Mouse (Mus musculus) 3T3-L1 (cell line): ENCODE measurements at regions not wholly inside any gene's neighbourhood (a gene's known extent, or its start where the extent isn't known, plus 50 kb on each side); places are given as distances from the start of the nearest gene placed in this dataset.
"Not testable (repeated sequence)": the region's sequence is repeated elsewhere in the genome, so short reads cannot be mapped to it uniquely, and the experiment has no call there.

Experiments
- DNase-seq: peaks from one replicate; pipeline ENCODE4 v3.0.0-alpha.2; 2015; ENCODE audit warnings: low read depth, low spot score

DNA sequence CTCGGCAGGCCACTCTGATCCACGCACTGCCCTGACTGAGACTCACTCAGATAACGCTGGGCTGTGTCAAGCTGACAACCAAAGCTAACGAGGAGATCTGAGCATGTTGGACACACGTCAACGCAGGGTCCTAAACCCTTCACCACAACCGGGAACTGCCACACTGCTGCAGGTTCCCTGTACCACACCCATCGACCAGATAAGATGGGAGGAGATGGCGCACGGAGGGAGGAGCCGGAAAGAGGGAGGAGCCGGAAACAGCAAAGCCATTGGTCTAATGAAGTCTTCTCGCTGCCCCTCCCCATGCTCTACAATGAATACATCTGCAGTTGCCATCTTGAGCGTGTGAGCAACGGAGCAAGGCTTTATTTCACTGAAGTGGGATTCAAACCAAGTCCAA is 182.9 kb upstream of the Rpl38 start:
- no peak for DNase-seq

DNA sequence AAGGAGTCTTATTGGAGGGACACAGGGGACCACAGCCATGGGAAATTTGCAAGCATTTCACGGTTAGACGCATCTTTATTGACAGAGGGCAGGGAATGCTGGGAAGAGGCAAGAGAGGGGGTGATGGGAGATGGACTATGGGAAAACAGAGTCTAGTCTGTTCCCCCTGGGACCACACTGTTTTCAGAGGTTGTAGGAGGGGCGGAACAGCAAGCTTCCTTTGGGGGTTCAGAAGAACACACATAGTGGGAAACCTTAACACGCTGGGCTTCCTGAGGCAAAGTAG is 183.7 kb upstream of the Rpl38 start:
- DNase-seq, result no peak

DNA sequence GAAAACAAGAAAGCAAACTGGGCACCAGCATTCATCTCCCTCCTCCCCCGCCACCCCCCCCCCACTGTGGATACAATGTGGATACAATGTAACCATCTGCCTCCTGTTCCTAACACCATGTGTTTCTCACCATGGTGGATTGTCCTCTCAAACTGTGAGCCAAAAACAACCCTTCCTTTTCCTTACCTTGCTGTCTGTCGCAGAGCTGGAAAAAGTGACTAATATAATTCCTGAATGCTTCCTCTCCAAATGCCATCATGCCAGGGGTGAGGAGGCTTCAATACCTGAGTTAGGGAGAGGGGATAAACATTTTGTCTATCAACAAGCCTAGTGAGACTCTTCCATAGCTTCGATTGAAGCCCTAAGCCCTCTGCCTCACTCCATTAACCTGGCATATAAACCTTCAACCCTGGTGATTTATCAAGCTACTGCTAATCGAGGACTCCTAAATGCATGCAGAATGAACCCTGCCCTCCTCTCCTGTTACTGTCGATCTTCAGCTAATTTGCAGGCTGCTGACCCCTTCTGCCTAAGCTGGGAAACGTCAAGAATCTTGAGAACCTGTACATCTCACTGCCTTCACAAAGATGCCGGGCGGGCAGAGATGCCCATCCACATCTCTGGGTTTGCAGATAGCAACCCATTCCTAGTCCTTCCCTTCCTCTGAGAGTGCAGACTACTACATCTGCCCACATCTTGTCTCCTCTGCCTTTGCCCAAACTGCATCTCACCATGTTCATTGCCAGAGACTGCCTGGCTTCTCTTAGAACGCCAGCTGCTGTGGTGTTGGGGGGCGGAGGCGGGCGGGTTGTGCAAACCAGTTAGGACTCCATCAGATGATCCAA is 184.3 kb upstream of the Rpl38 start:
- no peak for DNase-seq

DNA sequence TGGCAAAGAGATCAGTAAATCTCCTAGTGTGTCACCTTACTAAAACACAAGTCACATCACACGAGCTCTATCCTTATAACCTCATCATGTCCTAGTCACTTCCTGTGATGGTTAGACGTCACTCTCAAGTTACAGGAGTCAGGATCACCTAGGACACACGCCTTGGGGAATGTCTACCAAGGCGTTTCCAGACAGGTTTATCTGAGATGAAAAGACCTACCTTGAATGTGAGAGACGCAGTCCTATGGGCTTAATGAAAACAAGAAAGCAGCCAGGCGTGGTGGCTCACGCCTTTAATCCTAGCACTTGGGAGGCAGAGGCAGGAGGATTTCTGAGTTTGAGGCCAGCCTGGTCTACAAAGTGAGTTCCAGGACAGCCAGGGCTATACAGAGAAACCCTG is 185.0 kb upstream of the Rpl38 start:
- DNase-seq, result not testable (repeated sequence)

DNA sequence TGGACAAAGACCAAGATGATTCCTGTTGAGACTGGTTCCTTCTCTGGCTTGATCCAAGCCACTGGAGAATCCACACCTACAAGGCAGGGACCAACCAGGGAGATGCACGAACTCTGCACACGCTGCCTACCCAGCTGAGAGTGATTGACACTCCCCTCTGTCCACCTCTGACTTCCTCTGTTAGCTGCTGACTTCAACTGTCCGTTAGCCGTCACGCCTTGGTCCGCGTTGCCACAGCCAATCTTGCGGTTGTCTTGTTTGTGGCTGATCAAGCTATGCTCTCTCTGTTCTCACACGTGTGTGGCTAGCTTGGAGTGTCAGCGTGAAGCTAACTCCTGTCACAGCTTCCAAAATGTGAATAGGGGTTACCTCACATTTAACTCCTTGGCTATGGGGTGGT is 186.3 kb upstream of the Rpl38 start:
- no peak for DNase-seq

DNA sequence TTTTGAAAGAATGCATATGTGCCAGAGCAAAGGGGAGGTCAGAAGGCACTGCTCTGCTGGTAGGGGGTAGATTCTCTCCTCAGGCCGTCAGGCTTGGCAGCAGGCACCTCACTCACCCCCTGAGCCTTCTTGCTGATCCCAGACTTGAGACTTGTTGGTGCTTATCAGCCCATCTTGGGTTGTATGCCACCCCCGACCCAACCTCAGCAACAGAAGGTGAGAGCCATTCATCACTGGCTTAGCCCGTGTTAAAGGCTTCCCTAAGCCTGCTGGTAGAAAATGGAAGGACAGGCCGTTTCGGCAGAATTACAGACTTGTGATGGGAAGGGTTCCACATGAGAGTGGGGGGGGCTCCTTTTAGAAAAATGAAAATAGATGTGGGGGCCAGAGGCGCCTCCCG is 187.3 kb upstream of the Rpl38 start:
- no peak for DNase-seq

DNA sequence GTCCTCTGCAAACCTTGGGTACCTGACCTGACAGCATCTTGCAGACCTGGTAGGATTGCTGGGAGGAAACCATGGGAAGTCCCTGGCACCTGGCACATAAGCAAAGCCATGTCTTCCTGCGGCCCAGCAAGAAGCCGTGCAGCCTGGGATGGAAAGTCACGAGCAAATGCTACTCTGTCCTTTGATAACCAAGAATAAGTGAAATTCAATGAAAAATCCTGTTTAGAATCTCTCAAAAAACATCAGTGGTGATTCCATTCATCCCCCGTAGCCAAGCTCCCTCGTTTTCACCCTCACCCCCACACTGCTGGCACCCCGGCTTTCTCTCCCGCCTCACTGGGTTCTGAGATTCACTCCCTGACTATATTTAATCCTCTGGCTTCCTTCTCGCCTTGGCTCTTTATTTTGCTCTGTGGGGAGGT is 188.2 kb upstream of the Rpl38 start:
- no peak for DNase-seq

DNA sequence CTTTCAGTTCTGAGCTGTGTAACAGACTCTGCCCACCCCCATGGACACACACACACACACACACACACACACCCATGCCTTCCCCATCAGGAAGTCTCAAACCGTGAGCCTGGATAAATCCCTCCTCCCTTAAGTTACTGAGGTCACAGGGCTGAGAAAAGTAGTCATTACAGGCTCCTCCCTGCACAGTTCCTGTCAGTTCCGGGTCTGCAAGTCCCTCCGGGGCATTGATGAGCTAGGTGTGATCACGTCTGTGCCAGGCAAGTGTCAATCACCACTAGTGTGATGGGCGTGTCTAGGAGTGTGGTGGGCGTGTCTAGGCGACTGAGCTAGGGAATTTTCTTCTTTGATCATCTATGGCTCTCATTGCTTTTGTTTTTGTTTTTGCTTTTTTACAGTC is 189.6 kb upstream of the Rpl38 start:
- DNase-seq, result no peak

DNA sequence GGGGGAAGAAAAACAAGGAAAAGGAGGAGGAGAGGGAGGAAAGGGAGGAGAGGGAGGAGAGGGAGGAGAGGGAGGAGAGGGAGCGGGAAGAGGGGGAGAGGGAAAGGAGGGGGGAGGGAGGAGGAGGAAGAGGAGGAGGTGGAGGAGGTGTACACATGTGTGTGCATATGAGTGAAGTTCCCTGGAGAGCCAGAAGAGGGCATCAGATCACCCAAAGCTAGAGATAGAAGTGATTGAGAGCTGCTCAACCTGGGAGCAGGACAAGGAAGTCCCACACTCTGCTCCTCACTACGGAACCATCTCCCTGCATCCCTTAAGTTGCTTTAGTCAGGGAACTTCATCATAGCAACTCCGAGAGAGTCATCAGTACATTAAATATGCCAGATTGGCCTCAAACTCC is 191.0 kb upstream of the Rpl38 start:
- DNase-seq, result peak; percentile 20

DNA sequence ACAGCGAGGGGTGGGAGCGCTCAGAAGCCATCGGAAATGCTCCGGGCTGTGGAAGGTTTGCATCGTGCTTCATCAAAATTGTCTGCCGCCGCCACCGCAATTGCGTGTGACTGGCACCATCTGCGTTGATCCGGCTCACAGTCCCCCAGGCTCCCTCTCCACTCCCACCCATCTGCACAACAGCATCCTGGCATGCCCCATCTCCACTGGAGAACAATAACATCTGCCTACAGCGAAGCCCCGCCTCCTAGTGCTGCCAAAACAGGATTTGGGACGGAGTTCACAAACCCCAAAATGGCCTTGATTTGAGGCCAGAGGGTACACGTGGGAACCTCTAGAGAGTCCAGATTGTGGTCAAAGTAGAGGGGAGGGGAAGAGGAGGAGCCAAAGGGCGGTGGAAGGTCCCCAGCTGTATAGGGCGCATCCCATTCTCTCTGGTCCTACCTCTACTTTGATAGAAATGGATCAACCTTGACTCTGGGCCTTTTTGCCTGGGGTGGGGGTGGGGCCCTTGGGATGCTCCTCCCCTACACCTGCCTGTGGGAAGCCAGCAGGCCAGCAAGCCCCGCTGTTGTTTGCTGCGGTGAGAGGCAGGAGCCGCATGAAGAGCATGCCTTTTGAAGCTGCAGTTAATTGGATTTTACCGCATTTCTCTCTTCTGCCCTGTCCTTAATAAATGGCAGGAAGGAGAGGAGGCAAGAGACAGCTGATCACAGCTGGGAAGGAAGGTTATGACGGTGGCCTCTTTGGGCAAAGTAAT is 195.6 kb upstream of the Rpl38 start:
- DNase-seq, result no peak

DNA sequence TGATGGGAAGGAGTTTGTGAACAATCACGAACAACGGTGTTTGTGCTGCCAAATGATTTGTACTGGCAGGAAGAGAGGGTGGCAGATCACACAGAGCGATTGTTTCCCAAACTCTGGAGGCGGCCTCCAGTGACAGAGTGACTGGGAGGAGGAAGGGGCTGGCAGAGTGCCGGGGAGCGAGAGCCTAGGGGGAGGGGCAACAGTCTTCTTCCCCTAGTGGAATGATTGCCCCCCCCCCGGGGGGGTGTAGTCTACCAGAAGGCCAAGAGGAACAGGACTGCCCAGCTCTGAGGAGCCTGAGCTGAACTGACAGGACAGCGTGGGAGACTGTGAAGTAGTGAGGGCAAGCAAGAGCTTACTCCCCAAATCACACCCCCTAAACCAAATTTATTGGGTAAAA is 199.9 kb upstream of the Rpl38 start:
- DNase-seq, result no peak

DNA sequence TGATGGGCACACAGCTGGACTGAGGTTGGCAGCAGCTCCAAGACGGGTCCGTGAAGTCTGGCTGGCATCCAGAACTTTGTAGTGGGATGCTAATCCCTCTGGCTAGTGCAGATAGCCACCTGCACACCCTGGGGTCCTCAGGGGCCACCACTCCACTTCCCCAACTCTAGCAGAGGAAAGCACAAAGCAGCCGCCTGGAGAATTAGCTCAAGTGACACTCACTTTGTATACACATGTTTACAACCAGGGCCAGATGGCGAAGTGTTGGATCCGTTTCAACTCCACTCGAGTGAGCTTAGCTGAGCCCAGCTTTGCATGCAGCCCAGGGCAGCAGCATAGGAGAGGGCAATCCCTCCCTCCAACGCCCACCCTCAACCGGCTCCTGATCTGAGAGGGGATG is 200.5 kb upstream of the Rpl38 start:
- no peak for DNase-seq

DNA sequence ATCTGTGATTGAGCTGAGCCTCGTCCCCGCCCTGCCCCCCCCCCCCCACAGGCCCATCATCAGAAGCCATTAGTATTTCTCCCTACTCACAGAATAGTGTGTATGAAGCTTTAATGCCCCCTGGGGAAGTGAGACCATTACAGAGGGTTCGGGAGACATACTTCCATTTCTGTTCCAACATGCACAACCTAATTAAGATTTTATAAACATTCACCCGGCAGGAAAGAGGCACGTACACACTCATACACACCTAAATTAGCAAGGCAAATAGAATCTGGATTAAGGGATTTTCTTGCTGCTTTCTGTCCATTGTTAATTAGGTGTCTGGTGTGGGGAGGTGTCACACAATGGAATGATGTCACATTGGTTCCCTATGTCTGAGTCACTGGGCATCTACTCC is 202.8 kb upstream of the Rpl38 start:
- DNase-seq, result no peak

DNA sequence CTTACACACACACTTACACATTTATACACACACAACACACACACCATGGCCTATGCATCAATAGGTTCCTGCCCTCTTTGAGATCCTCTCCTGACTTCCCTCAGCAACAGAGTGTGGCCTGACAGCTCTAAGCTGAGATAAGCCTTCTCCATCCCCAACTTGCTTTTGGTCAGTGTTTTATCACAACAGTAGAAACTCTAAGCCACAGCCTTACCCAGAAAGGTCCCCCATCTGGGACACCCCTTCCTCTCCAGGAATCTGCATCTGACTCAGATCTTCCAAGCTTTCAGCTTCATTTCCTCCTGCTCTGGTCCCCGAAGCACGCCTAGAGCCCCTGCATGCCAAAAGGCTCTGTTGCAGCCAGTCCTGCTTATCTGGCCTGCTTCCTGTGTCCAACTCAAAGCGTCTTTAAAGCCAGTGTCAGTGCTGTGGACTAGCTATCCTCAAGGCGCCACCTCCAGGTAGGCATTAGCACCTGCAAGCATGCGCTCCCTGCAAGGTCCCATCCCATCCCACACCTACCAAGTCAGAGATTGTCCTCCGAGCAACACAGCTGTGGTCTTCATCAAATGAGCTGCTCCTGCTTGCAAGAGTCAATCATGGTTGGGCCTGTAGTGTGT is 205.5 kb upstream of the Rpl38 start:
- DNase-seq, result no peak

DNA sequence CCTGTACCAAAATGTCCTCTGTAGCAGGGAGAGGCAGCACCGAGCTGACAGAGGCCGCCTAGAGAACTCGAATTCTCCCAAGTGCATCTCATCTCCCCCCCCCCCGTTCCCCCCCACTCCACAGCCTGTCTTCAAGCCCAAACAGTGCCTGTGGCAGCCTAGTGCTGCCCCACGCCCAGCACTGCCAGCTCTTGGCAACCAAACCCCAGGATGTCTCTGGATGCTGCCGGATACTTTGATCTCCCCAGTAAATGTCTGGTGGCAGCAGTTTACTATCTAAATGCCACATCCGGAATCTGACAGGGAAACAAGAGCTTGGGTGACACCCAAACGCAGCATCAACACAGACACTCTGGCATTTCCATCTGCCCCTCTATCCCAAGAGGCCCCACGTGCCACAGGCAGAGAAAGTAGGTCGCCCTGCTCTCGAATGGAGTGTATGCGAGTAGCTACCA is 213.4 kb upstream of the Rpl38 start:
- no peak for DNase-seq

DNA sequence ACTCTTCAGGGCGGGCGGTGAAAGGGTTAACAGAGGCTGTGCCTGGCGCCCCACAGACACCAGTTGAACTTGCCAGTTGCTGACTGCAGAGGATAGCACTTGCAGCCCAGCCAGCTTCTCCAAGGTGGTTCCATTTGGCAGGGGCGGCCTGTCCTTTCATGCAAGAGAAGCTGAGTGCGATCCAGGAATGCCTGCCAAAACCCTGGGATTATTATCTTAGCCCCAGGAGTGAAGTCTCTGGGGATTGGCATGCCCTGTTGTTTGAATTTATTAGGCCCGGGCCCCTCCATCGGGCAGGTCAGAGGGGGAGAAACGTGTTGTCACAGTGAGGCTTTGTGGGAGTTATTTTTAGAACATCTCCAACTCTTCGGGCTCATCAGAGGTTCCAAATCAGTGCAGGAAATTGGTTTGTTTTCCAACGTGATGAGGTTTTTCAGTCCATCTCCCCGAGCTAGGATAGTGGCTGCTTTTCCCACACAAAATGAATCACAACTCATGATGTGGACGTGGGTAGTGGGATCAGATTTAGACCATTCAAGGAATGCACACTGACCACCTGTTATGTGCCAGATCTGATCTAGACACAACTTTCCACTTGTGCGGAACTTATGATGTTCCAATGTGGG is 219.4 kb upstream of the Rpl38 start:
- DNase-seq, result no peak

DNA sequence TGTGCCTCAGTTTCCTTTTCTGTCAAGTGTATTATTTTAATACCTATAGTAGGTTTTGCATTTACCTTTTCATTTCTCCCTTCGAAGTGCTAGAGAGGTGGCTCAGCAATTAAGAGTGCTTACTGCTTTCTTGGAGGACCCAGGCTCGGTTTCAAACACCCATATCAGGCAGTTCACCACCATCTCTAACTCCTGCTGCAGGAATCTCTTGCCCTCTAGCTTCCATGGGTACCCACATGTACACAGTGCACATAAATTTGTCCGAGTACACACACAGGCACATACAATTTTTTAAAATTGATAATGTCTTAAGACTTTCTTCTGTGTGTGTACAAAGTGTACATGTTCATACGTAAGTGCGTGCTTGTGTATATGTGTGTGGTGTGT is 220.9 kb upstream of the Rpl38 start:
- DNase-seq, result no peak

DNA sequence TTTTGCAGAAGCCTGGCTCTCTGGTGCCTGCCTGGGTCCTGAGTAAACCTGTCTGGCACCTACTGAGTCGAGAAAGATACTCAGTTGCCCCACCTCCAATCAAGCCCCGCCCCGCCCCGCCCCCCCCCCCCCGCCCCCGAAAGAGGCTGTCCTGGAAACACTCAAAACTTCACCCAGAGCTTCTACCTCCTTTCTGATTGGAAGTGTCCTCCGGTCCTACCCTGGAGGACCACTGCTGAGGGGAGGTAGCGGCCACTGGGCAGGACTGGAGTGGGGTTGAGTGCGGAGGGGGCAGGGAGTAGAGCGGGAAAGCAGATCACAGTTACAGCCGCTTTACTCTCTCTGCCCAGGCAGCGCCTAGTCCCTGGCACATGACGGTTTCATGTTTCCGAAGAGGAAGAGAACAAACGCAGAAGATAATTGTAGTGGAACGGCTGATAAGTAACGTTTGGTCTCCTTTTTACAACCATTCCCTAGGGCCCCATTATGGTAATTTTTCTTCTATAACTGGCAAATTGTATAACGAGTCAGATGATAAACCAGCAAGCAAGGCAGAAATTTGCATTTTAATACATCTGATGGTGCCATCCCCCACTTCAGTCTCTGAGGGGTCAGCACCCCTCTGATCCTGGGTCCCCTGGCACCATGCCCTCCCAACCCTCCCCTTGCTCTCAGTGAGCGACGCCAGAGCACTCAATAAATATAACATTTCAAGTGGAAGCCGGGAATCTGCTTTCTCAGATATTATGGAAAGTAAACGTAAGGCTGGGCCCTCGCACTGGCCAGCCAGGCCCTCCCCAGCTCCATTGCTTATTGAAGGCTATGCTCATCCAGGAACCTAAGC is 221.5 kb upstream of the Rpl38 start:
- no peak for DNase-seq

DNA sequence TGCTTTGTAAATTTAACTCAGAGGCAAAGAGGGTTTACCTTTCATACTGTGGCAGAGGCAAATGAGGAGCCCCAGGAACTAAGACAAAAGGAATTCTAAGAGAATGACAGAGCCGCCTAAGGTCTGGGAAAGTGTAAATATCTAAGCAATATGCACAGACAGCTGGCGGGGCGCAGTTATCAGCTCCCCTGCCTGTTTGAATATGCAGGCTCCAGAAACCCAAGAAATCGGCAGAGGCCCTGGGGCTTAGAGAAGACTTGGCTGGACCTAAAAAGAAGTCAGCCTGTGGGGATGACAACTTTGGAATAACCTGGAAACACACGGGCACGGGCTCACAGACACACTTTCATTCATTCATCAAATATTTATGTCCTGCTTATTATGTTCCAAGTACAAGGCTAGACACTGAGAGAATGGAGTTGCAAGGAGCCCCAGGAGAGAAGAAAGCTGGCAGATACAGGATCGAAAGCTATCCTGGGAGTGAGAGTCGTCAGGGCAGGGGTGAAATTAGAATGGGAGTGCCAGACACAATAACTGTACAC is 222.2 kb upstream of the Rpl38 start:
- DNase-seq, result no peak

DNA sequence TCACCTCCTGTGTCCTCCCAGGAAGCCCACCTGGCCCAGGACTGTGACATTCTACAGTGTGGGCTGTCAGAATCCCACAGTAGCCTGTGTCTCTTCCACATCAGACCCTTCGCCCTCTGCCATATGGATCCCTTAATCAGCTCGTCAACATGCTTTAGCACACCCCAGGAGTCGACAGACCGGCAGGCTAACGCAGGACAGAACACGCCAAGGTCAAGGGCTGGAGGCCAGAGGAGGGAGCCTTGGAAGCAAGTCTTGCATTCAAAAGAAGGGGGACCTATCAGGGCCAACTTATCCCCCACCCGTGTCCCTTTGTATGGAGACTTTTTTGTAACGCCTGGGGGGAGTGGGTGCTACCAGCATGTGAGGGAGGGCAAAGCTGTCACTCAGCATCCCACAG is 224.1 kb upstream of the Rpl38 start:
- no peak for DNase-seq

DNA sequence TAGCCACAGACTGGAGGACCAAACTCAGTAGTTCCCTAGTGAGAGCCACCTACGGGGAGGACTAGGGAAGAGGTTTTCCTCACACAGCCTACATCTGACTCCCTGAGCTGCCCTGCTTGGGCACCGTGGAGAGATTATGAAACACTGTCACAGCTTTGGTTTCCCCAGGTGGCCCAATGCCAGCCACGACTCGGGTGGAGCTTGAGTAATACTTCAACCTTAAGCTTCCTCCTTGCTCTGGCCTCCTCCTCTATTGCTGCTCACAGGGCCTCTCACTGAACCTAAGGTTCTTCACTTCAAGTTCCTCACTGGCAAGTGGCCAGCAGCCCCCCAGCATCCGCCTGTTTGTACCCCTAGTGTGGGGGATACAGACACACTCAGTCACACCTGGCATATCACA is 224.9 kb upstream of the Rpl38 start:
- DNase-seq, result no peak
